Mouse (Mus musculus) limb, embryonic 14.5 days (tissue): ENCODE results near the gene Hspa1a. TPM values are rescaled to one million over a fixed set of nuclear protein-coding genes. Genes with fewer than 3 reads are reported as not detected.
A peak's percentile ranks its signal among the peaks of the same experiment; 100 is the strongest.

Source experiments
- ATAC-seq: fragments of 200-750 bp; cut with Nextera tagmentation; 2 replicates; pipeline ENCODE4 v1.8.0; 2017; ENCODE audit warnings: low read depth, moderate number of reproducible peaks, moderate TSS enrichment; ENCODE audit not compliant: low FRiP score
- DNase-seq: peaks from one replicate; pipeline ENCODE4 v3.0.0-alpha.2; 2015; ENCODE audit warnings: low spot score
- H3K27ac ChIP-seq: fragments of 300-500 bp; sonication (generic); replicated peaks from 2 replicates; pipeline ENCODE4 v1.5.1; 2014; ENCODE audit warnings: low read depth, mild to moderate bottlenecking, low read length, moderate library complexity, mixed read lengths
- H3K27me3 ChIP-seq: fragments of 300-500 bp; sonication (generic); 2 replicates; pipeline ENCODE4 v1.6.1; 2014; ENCODE audit warnings: low read length, mixed read lengths; ENCODE audit not compliant: control insufficient read depth, insufficient read depth
- H3K36me3 ChIP-seq: fragments of 300-500 bp; sonication (generic); 2 replicates; pipeline ENCODE4 v1.6.1; 2014; ENCODE audit warnings: mild to moderate bottlenecking, low read length, moderate library complexity, mixed read lengths; ENCODE audit not compliant: control insufficient read depth, insufficient read depth
- H3K4me1 ChIP-seq: fragments of 300-500 bp; sonication (generic); 2 replicates; pipeline ENCODE4 v1.6.1; 2014; ENCODE audit warnings: antibody characterized with exemption, low read length, mixed read lengths; ENCODE audit not compliant: control insufficient read depth, insufficient read depth
- H3K4me2 ChIP-seq: fragments of 300-500 bp; sonication (generic); replicated peaks from 2 replicates; pipeline ENCODE4 v1.6.1; 2014; ENCODE audit warnings: low read depth, mild to moderate bottlenecking, low read length, moderate library complexity; ENCODE audit not compliant: severe bottlenecking
- H3K4me3 ChIP-seq: fragments of 300-500 bp; sonication (generic); replicated peaks from 2 replicates; pipeline ENCODE4 v1.5.1; 2014; ENCODE audit warnings: low read length
- H3K9ac ChIP-seq: fragments of 300-500 bp; sonication (generic); 2 replicates; pipeline ENCODE4 v1.6.1; 2014; ENCODE audit warnings: mild to moderate bottlenecking, low read depth, low read length, moderate library complexity; ENCODE audit not compliant: severe bottlenecking
- H3K9me3 ChIP-seq: fragments of 300-500 bp; sonication (generic); 2 replicates; pipeline ENCODE4 v1.6.1; 2016; ENCODE audit warnings: low read length; ENCODE audit not compliant: control insufficient read depth
- POLR2A ChIP-seq: fragments of 200-500 bp; IDR thresholded peaks from 2 replicates; pipeline ENCODE4 v1.8.0; 2012; ENCODE audit warnings: inconsistent platforms, mild to moderate bottlenecking, moderate library complexity, borderline replicate concordance; ENCODE audit not compliant: insufficient read depth, insufficient read length; ENCODE audit errors: extremely low read depth
- WGBS: fragments of 180-500 bp; shearing (Covaris S2); extraction: QIAGEN DNeasy Blood & Tissue Kit; methylation state at CpG from one replicate; pipeline ENCODE4 v1.1.7; 2014; 5-methylcytosine and 5-hydroxymethylcytosine counted together
- polyA plus RNA-seq, 2 experiments: library from polyadenylated mRNA; depleted of rRNA in 1 of 2; stranded (reverse) in 1 of 2; unstranded in 1 of 2; fragments of >200 nt; fragmentation: Nextera tagmentation in 1 of 2; extraction: Ambion mirVana in 1 of 2; gene quantifications; 2 replicates each; pipeline versions ENCODE4 v1.2.1 to v1.2.3; 2012 to 2014

Hspa1a gene
- polyA plus RNA-seq, 2 experiments: 7.1 to 9.5 TPM

- no peaks in the 10 kb centered on the region for H3K9me3 ChIP-seq
- no peak for DNase-seq
Measured at GRCm38 (mm10) chr17:34944362-34944761, 27.6 kb downstream of the Hspa1a start.

GRCm38 (mm10) chr17:34943128-34943815 lies 28.7 kb downstream of the Hspa1a start:
- ATAC-seq (no peak), DNase-seq (no peak)
- Histone ChIP-seq H3K27ac (no peak overlapping the region), H3K36me3 (no peaks in the 10 kb centered on the region), H3K4me2 (no peak overlapping the region), H3K9me3 (no peaks in the 10 kb centered on the region), H3K27me3 (no peaks in the 10 kb centered on the region), H3K4me1 (peaks cover 5% of the 10 kb centered on the region), H3K9ac (no peak overlapping the region), H3K4me3 (no peak overlapping the region)
- no peak for TF ChIP-seq POLR2A
- WGBS: 80% methylated on average over 4 of the region's 4 CpGs

More at GRCm38 (mm10) chr17:34944362-34944761, 27.6 kb downstream of the Hspa1a start:
- TF ChIP-seq POLR2A: no peak
- Histone ChIP-seq H3K36me3 (peaks cover under 1% of the 10 kb centered on the region), H3K27me3 (no peaks in the 10 kb centered on the region), H3K4me1 (peaks cover 5% of the 10 kb centered on the region), H3K9ac (no peak overlapping the region), H3K4me2 (no peak overlapping the region), H3K27ac (no peak overlapping the region), H3K4me3 (no peak overlapping the region)
- no peak for ATAC-seq

GRCm38 (mm10) chr17:34941344-34942041 lies 30.5 kb downstream of the Hspa1a start:
- TF ChIP-seq POLR2A: no peak
- peak; percentile 60; the same call in 1 of the 2 replicates for ATAC-seq
- peak overlapping the region; percentile 49 for H3K4me2 ChIP-seq
- peak overlapping the region; percentile 48 for H3K9ac ChIP-seq
- H3K27me3 ChIP-seq: no peaks in the 10 kb centered on the region
- peaks cover 5% of the 10 kb centered on the region for H3K4me1 ChIP-seq
- H3K9me3 ChIP-seq: no peaks in the 10 kb centered on the region
- DNase-seq: no peak
- H3K36me3 ChIP-seq: no peaks in the 10 kb centered on the region
- peak overlapping the region; percentile 25 for H3K4me3 ChIP-seq
- H3K27ac ChIP-seq: 0 out of 2 replicates have a peak overlapping the region, but pooled peaks have one; percentile 4
- WGBS: 4% methylated on average over 15 of the region's 15 CpGs

- Histone ChIP-seq H3K27ac (no peak overlapping the region), H3K4me2 (no peak overlapping the region), H3K4me1 (peaks cover 5% of the 10 kb centered on the region), H3K9ac (no peak overlapping the region), H3K36me3 (peaks cover 12% of the 10 kb centered on the region), H3K4me3 (no peak overlapping the region), H3K27me3 (no peaks in the 10 kb centered on the region), H3K9me3 (no peaks in the 10 kb centered on the region)
- WGBS: 83% methylated on average over 6 of the region's 6 CpGs
- DNase-seq: no peak
- ATAC-seq: no peak
- no peak for TF ChIP-seq POLR2A
Measured at GRCm38 (mm10) chr17:34937960-34938505, 33.9 kb downstream of the Hspa1a start.

GRCm38 (mm10) chr17:34934830-34935229 lies 37.1 kb downstream of the Hspa1a start:
- H3K9me3 ChIP-seq: no peaks in the 10 kb centered on the region
- peaks cover 12% of the 10 kb centered on the region for H3K36me3 ChIP-seq
- H3K9ac ChIP-seq: no peak overlapping the region
- DNase-seq (no peak), ATAC-seq (no peak)
- WGBS: 54% methylated on average over 8 of the region's 8 CpGs
- peaks cover 5% of the 10 kb centered on the region for H3K4me1 ChIP-seq
- no peak overlapping the region for H3K27ac ChIP-seq
- no peak for TF ChIP-seq POLR2A
- H3K4me2 ChIP-seq: no peak overlapping the region
- H3K27me3 ChIP-seq: no peaks in the 10 kb centered on the region
- H3K4me3 ChIP-seq: no peak overlapping the region
